Mouse (Mus musculus) liver, adult 2 months (tissue): ENCODE measurements around the gene Itpk1. TPM values are rescaled to one million over a fixed set of nuclear protein-coding genes. Genes with fewer than 3 reads are reported as not detected.
"Not testable (repeated sequence)": the region's sequence is repeated elsewhere in the genome, so short reads cannot be mapped to it uniquely, and the experiment has no call there.

Experiments used
- DNase-seq: peaks from one replicate; pipeline ENCODE4 v3.0.0-alpha.2; 2011; ENCODE audit warnings: low read depth, low spot score; ENCODE audit errors: extremely low read depth
- H3K27ac ChIP-seq: fragments of 200-500 bp; replicated peaks from 2 replicates; pipeline ENCODE4 v1.5.1; 2012; ENCODE audit warnings: low read depth, mild to moderate bottlenecking, control low read depth, inconsistent platforms, low read length; ENCODE audit not compliant: insufficient read depth
- H3K27me3 ChIP-seq: fragments of 200-500 bp; 2 replicates; pipeline ENCODE4 v1.6.1; 2012; ENCODE audit warnings: mild to moderate bottlenecking, moderate library complexity, low read length, inconsistent platforms; ENCODE audit not compliant: control insufficient read depth, insufficient read depth
- H3K36me3 ChIP-seq: fragments of 200-500 bp; 2 replicates; pipeline ENCODE4 v1.6.1; 2012; ENCODE audit warnings: low read length, inconsistent platforms; ENCODE audit not compliant: control insufficient read depth, insufficient read depth
- H3K4me1 ChIP-seq: fragments of 200-500 bp; 2 replicates; pipeline ENCODE4 v1.6.1; 2011; ENCODE audit warnings: low read length; ENCODE audit not compliant: control insufficient read depth, insufficient read depth
- H3K4me3 ChIP-seq: fragments of 200-500 bp; 2 replicates; pipeline ENCODE4 v1.5.1; 2011; ENCODE audit warnings: low read depth, mild to moderate bottlenecking, control low read depth, low read length, moderate library complexity; ENCODE audit not compliant: insufficient read depth
- H3K79me2 ChIP-seq: fragments of 200-500 bp; 2 replicates; pipeline ENCODE4 v1.6.1; 2012; ENCODE audit warnings: inconsistent platforms, mild to moderate bottlenecking, low read length, moderate library complexity; ENCODE audit not compliant: control insufficient read depth, insufficient read depth
- H3K9ac ChIP-seq: fragments of 200-500 bp; 2 replicates; pipeline ENCODE4 v1.6.1; 2012; ENCODE audit warnings: low read depth, mild to moderate bottlenecking, control low read depth, inconsistent platforms, low read length
- CTCF ChIP-seq: fragments of 200-500 bp; IDR thresholded peaks from 2 replicates; pipeline ENCODE4 v1.5.1; 2011; ENCODE audit warnings: low read depth, low read length, control low read depth
- POLR2A ChIP-seq: fragments of 200-500 bp; IDR thresholded peaks from 2 replicates; pipeline ENCODE4 v1.6.1; 2011; ENCODE audit warnings: low read length, control low read depth; ENCODE audit not compliant: insufficient read depth; ENCODE audit errors: extremely low read depth
- WGBS: fragments of 180-500 bp; shearing (Covaris S2); methylation state at CpG from one replicate; pipeline ENCODE4 v1.1.7; 2018; 5-methylcytosine and 5-hydroxymethylcytosine counted together
- polyA plus RNA-seq: library from polyadenylated mRNA; depleted of rRNA; stranded (reverse); fragments of >200 nt; gene quantifications from 2 replicates; pipeline ENCODE4 v1.2.3, GENCODE M21; 2012
- total RNA-seq: library from RNA; depleted of rRNA; stranded (reverse); fragments of >200 nt; gene quantifications from 2 replicates; pipeline ENCODE4 v1.2.3, GENCODE M21; 2014

Itpk1 gene
- total and polyA plus RNA-seq, 2 experiments: 7.9 to 21.0 TPM

DNA sequence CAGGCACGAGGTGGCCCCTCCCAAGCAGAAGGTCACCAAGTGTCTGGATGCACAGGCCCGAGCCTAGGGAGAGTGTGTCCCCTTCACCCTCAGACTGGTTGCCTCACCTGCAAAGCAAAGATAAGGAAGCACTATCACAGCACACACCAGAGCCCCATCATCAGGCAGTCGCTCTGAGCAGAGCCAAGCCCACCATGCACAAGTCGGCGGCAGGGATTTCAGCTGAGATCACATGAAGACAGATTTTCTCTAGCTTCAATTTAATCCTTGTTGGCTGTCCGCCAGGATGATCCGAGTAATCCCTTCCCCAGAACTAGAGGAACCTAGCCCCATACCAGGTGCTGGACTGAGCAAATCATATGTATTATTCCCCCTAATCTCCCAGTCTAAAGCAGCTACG, 73.0 kb downstream of the Itpk1 start:
- no peak overlapping the region for H3K4me3 ChIP-seq
- no peak overlapping the region for H3K27ac ChIP-seq
- peaks cover 14% of the 10 kb centered on the region for H3K4me1 ChIP-seq
- H3K27me3 ChIP-seq: no peaks in the 10 kb centered on the region
- peaks cover 12% of the 10 kb centered on the region; the same call in 1 of the 2 replicates for H3K79me2 ChIP-seq
- no peaks in the 10 kb centered on the region for H3K36me3 ChIP-seq
- TF ChIP-seq CTCF (no peak), POLR2A (no peak)
- no peak overlapping the region for H3K9ac ChIP-seq
- WGBS: 88% methylated on average over 8 of the region's 8 CpGs
- no peak for DNase-seq

- not testable (repeated sequence) for DNase-seq, H3K4me3 ChIP-seq, H3K27me3 ChIP-seq, H3K9ac ChIP-seq, H3K27ac ChIP-seq, H3K36me3 ChIP-seq
- H3K79me2 ChIP-seq: peaks cover 12% of the 10 kb centered on the region; the same call in 1 of the 2 replicates
- peaks cover 16% of the 10 kb centered on the region for H3K4me1 ChIP-seq
- 95% methylated on average over 9 of the region's 9 CpGs for WGBS
These were observed 74.3 kb downstream of the Itpk1 start for GRCm38 (mm10) chr12:102630471-102630870.

DNA sequence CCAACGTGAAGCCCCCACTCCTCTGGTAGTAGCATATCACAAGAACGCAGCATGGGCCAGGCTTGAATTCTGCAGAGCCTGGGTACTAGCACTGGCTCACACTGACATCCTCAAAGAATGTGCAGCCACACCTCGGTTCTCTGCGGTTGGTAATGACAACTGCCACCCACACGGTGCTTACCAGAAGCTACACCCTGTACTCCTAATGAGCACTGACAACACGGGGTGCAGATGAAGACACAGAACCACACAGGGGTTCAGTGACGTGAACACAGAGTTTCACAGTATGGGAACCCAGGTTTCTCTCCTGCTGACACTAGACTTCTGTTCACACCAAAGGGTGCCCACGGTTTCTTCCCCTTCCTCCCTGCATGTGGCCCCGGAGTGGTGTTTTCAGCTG, 76.5 kb downstream of the Itpk1 start:
- Histone ChIP-seq H3K27me3 (no peaks in the 10 kb centered on the region), H3K4me1 (peaks cover 14% of the 10 kb centered on the region), H3K79me2 (peaks cover 12% of the 10 kb centered on the region; the same call in 1 of the 2 replicates), H3K4me3 (no peak overlapping the region), H3K27ac (no peak overlapping the region), H3K9ac (no peak overlapping the region), H3K36me3 (no peaks in the 10 kb centered on the region)
- DNase-seq: no peak
- TF ChIP-seq POLR2A: no peak
- no peak for TF ChIP-seq CTCF
- WGBS: 90% methylated on average over 9 of the region's 9 CpGs

- Histone ChIP-seq H3K4me1 (peaks cover 10% of the 10 kb centered on the region), H3K79me2 (peaks cover 12% of the 10 kb centered on the region; the same call in 1 of the 2 replicates), H3K27ac (no peak overlapping the region), H3K27me3 (no peaks in the 10 kb centered on the region), H3K9ac (no peak overlapping the region), H3K36me3 (no peaks in the 10 kb centered on the region), H3K4me3 (no peak overlapping the region)
- 95% methylated on average over 5 of the region's 5 CpGs for WGBS
- DNase-seq: no peak
- no peak for TF ChIP-seq CTCF
- TF ChIP-seq POLR2A: no peak
These were observed 77.2 kb downstream of the Itpk1 start for GRCm38 (mm10) chr12:102627545-102627944.

GRCm38 (mm10) chr12:102626841-102627240, 77.9 kb downstream of the Itpk1 start:
- no peak overlapping the region for H3K4me3 ChIP-seq
- no peak overlapping the region for H3K9ac ChIP-seq
- DNase-seq: no peak
- TF ChIP-seq POLR2A: no peak
- TF ChIP-seq CTCF: no peak
- WGBS: 80% methylated on average over 7 of the region's 7 CpGs
- H3K4me1 ChIP-seq: peaks cover 10% of the 10 kb centered on the region
- no peaks in the 10 kb centered on the region for H3K27me3 ChIP-seq
- H3K27ac ChIP-seq: no peak overlapping the region
- H3K79me2 ChIP-seq: peaks cover 12% of the 10 kb centered on the region; the same call in 1 of the 2 replicates
- no peaks in the 10 kb centered on the region for H3K36me3 ChIP-seq

- H3K4me1 ChIP-seq: peaks cover 10% of the 10 kb centered on the region
- H3K9ac ChIP-seq: no peak overlapping the region
- H3K79me2 ChIP-seq: 0 out of 2 replicates have a peak, but pooled peaks cover 6% of the 10 kb centered on the region
- H3K4me3 ChIP-seq: no peak overlapping the region
- peak; percentile 93 for DNase-seq
- no peaks in the 10 kb centered on the region for H3K36me3 ChIP-seq
- 27% methylated on average over 6 of the region's 6 CpGs for WGBS
- 0 out of 2 replicates have a peak overlapping the region, but pooled peaks have one; percentile 5 for H3K27ac ChIP-seq
- no peaks in the 10 kb centered on the region for H3K27me3 ChIP-seq
- TF ChIP-seq CTCF (no peak), POLR2A (no peak)
These were observed 79.0 kb downstream of the Itpk1 start for GRCm38 (mm10) chr12:102625717-102626116.
